Comparison of ENCODE assay signal across 32 mouse cellular contexts in genomic region chr7:90330200-90330599, GRCm38 (mm10).
"Had no signal": no experiment of that assay in that cellular context is flagged by ENCODE, and none has a peak within 500 bp of the region (broad histone marks: within the 10 kb centered on the region; RNA-seq: fewer than 3 reads in every experiment).

No protein-coding gene starts in this region.

- H3K4me2 ChIP-seq: limb, embryonic 12.5 days; limb, embryonic 13.5 days; limb, embryonic 15.5 days; liver, embryonic 11.5 days; liver, embryonic 12.5 days; liver, embryonic 13.5 days; liver, embryonic 15.5 days; lung, embryonic 14.5 days; lung, embryonic 15.5 days; midbrain, embryonic 11.5 days; midbrain, embryonic 12.5 days; midbrain, embryonic 13.5 days; midbrain, embryonic 15.5 days; neural tube, embryonic 12.5 days had no signal

- H3K4me3 ChIP-seq: limb, embryonic 10.5 days; limb, embryonic 12.5 days; limb, embryonic 13.5 days; limb, embryonic 15.5 days; liver, embryonic 12.5 days; liver, embryonic 13.5 days; liver, embryonic 15.5 days; lung, embryonic 15.5 days; megakaryocyte, embryonic 14.5 days; midbrain, embryonic 10.5 days; midbrain, embryonic 12.5 days; midbrain, embryonic 13.5 days; midbrain, embryonic 15.5 days; myocyte; neural tube, embryonic 12.5 days had no signal

- H3K36me3 ChIP-seq: limb, embryonic 10.5 days; limb, embryonic 12.5 days; limb, embryonic 13.5 days; limb, embryonic 15.5 days; liver, embryonic 12.5 days; liver, embryonic 13.5 days; liver, embryonic 15.5 days; lung, embryonic 15.5 days; midbrain, embryonic 10.5 days; midbrain, embryonic 12.5 days; midbrain, embryonic 13.5 days; midbrain, embryonic 15.5 days; neural tube, embryonic 12.5 days had no signal

- H3K9me3 ChIP-seq: limb, embryonic 10.5 days; limb, embryonic 12.5 days; limb, embryonic 13.5 days; limb, embryonic 15.5 days; liver, embryonic 12.5 days; liver, embryonic 13.5 days; liver, embryonic 15.5 days; lung, embryonic 15.5 days; midbrain, embryonic 10.5 days; midbrain, embryonic 12.5 days; midbrain, embryonic 13.5 days; midbrain, embryonic 15.5 days; neural tube, embryonic 12.5 days had no signal

- H3K27me3 ChIP-seq: limb, embryonic 12.5 days; limb, embryonic 13.5 days; limb, embryonic 15.5 days; liver, embryonic 12.5 days; liver, embryonic 13.5 days; liver, embryonic 15.5 days; lung, embryonic 15.5 days; midbrain, embryonic 12.5 days; midbrain, embryonic 13.5 days; midbrain, embryonic 15.5 days; neural tube, embryonic 12.5 days had no signal

- DNase-seq: left cerebral cortex, postnatal 4 days; liver; liver, embryonic 13.5 days; liver, postnatal 0 days; lung, adult 18-20 months; lung, adult 2 months; lung, embryonic 14.5 days; lung, postnatal 10 days; lung, postnatal 14 days; lung, postnatal 36 days; lung, postnatal 4 days; midbrain, embryonic 14.5 days had no signal

- H3K27ac ChIP-seq: limb, embryonic 10.5 days; limb, embryonic 12.5 days; limb, embryonic 13.5 days; limb, embryonic 15.5 days; liver, embryonic 12.5 days; liver, embryonic 13.5 days; liver, embryonic 14.5 days; liver, embryonic 15.5 days; lung, embryonic 15.5 days; macrophage; midbrain, embryonic 10.5 days; midbrain, embryonic 12.5 days; midbrain, embryonic 13.5 days; midbrain, embryonic 15.5 days; neural tube, embryonic 12.5 days had no signal

- H3K4me1 ChIP-seq: limb, embryonic 10.5 days; limb, embryonic 12.5 days; limb, embryonic 13.5 days; limb, embryonic 15.5 days; liver, embryonic 12.5 days; liver, embryonic 13.5 days; liver, embryonic 15.5 days; lung, embryonic 15.5 days; midbrain, embryonic 10.5 days; midbrain, embryonic 12.5 days; midbrain, embryonic 13.5 days; midbrain, embryonic 15.5 days; neural tube, embryonic 12.5 days had no signal

- H3K9ac ChIP-seq: limb, embryonic 12.5 days; limb, embryonic 13.5 days; limb, embryonic 15.5 days; liver, embryonic 12.5 days; liver, embryonic 13.5 days; liver, embryonic 14.5 days; liver, embryonic 15.5 days; liver, postnatal 0 days; lung, embryonic 14.5 days; lung, embryonic 15.5 days; midbrain, embryonic 12.5 days; midbrain, embryonic 13.5 days; midbrain, embryonic 15.5 days; neural tube, embryonic 12.5 days had no signal

- ATAC-seq: liver, embryonic 12.5 days; liver, postnatal 0 days; lung, postnatal 0 days; midbrain, embryonic 13.5 days; midbrain, embryonic 15.5 days; midbrain, embryonic 16.5 days had no signal
